Mouse (Mus musculus) erythroid progenitor cell, adult 5-6 weeks (primary cell): ENCODE measurements around the gene Zan. TPM values are rescaled to one million over a fixed set of nuclear protein-coding genes. Genes with fewer than 3 reads are reported as not detected.

Experiments used
- ATAC-seq: replicated peaks from 2 replicates; pipeline ENCODE4 v1.8.0; 2016; ENCODE audit warnings: moderate number of reproducible peaks, mild to moderate bottlenecking, moderate TSS enrichment, inconsistent platforms; ENCODE audit not compliant: poor library complexity, low FRiP score, severe bottlenecking
- total RNA-seq, 2 experiments: library from RNA; stranded (forward) in 1 of 2; stranded (reverse) in 1 of 2; fragments of 150-400 nt in 1 of 2; fragments of 186-747, 209-891 nt in 1 of 2; gene quantifications; 2 replicates each; pipeline versions ENCODE4 v1.2.3 to v1.2.4; 2015 to 2017; ENCODE audit warnings: low replicate concordance in 2 of 2

Gene Zan
- not detected in 2 replicates for total RNA-seq (2015; ENCODE audit: low replicate concordance)
- total RNA-seq (2017; ENCODE audit: low replicate concordance) = not detected in 2 replicates

DNA sequence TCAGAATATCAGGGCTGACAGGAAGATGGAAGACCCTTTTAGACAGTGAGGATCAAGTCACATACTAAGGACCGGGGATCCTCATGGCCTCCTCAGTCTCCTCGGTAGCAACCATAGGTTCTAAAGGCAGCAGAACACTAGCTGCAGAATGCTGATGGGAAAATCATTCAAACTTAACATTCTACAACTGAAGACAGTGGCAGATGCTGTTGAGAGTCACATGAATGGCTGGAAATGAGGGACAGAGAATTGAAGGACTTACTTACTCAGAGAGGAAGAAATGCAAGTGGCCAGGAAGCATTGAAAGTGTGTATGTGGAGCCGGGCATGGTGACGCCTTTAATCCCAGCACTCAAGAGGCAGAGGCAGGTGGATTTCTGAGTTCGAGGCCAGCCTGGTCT lies at the start of gene Zan:
TSS of gene Zan (minus strand) at position 101 of the 400 bp plus-strand sequence.
- no peak for ATAC-seq

- 0 out of 2 replicates have a peak, but pooled peaks have one; percentile 29 for ATAC-seq
These were observed 49.5 kb upstream of the Zan start for GRCm38 (mm10) chr5:137526192-137526936.

DNA sequence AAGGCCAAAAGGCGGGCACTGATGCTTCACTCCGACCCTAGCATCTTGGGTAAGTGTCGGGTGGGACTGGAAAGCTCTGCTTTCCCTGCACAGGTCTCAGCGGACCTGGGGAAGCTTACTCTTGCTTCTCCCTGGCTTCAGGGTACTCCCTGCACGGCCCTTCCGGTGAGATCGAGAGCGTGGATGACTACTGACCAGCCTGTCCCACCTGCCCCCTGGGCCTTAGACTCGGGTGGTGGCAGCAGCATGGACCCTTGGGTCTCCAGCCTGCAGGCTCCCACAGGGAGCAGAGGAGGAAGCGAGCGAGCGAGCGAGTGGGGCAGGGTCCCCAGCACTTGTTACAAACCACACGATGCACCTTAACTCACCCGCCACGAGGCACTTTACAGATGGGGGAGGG lies 48.6 kb upstream of the Zan start:
- ATAC-seq = no peak

GRCm38 (mm10) chr5:137524671-137525070 lies 47.8 kb upstream of the Zan start:
- ATAC-seq = no peak

DNA sequence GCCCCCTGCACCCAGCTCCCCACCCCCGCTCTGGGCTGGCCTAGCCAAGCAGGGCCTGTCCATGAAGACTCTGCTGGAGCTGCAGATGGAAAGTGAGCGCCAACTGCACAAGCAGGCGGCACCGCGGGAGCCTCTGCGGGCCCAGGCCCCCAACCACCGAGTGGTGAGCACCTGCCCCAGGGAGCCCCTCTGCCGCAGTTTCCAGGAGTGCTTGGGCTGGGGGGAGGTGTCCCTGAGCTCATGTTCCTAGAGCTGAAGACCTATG lies 47.3 kb upstream of the Zan start:
- no peak for ATAC-seq

DNA sequence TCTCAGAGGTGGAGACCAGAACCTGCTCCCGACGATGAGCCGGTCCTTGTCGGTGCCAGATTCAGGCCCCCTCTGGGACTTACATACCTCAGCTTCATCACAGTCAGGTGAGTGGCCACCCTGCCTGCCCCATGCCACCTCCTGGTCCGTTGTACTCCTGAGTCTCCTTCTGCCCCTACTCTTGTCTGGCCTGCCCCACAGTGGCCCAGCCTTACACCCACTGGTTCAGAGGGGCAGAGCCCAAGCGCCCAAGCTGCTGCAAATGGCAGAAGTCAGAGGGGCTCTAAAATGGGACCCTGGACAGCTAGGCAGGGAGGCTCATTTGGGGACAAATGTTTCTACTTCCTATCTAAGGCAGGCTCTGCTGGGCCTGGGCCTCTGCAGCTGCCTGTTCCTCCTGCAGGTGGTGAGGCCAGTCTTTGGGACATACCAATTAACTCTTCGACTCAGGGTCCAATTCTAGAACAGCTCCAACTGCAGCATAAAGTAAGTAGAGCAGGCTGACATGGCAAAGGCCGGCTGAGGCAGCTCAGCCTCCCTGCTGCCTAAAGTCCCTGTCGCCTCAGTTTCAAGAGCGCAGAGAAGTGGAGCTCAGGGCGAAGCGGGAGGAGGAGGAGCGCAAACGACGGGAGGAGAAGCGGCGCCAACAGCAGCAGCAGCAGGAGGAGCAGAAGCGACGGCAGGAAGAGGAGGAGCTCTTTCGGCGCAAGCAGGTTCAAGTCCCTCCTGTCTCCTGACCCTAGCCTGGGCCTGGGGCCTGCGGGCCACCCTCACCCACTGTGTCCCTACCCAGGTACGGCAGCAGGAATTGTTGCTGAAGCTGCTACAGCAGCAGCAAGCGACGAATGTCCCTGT lies 46.8 kb upstream of the Zan start:
- ATAC-seq = no peak

DNA sequence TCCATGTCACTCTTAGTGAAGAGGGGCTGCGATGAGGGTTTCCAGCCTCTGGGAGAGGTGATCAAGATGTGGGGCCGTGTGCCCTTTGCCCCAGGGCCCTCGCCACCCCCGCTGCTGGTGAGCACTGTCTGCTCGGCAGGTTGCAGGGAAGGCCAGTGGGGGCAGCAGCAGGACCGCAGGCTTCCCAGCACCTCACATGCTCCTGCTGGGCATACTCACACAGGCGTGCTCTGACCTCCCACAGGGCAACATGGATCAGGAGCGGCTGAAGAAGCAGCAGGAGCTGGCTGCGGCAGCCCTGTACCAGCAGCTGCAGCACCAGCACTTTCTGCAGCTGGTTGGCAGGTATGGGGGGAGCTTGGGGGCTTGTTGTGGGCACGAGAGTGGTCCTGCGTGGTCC lies 45.8 kb upstream of the Zan start:
- no peak for ATAC-seq

DNA sequence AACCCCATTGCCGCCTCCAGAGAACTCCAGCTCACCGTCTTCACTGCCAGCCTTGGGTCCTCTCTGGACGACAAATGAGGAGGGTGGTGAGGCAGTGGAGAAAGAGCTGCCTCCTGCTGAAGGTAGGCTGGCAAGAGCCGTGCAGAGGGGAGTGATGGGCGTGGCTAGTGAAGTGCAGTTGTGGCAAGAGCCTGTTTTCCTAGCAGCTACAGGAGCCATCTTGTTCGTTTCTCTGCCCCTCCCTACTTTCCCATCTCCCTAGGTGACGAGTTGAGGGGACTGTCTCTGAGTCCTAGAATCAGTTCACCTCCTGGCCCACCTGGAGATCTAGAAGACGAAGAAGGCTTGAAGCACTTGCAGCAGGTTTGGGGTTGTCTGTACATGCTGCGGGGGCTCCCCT lies 45.0 kb upstream of the Zan start:
- ATAC-seq = no peak

GRCm38 (mm10) chr5:137519691-137520550 lies 43.1 kb upstream of the Zan start:
- no peak for ATAC-seq

GRCm38 (mm10) chr5:137518436-137518835 lies 41.6 kb upstream of the Zan start, which contains the start of gene Gigyf1:
Gene Gigyf1, plus strand, starts transcription at chr5:137518548.
- no peak for ATAC-seq

DNA sequence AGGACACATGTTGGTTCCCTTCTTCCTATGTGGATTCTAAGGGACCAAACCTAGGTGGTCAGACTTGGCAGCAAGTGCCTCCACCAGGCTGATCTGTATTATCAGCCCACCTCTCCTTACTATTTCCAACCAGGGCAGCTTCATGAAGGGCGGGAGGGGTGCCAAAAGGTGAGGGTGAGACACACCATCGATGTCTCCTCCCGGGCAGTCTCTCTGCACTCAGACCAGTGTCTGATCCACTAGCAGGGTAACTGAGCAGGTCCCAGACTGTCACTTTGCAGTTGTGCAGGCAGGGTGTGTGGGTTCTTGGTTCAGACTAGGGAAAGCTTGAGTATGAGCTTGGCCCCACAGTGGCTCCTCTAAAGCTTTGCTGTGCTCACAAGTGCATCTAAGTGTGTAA lies 37.9 kb upstream of the Zan start:
- no peak for ATAC-seq

GRCm38 (mm10) chr5:137513951-137514721 lies 37.3 kb upstream of the Zan start:
- no peak for ATAC-seq

DNA sequence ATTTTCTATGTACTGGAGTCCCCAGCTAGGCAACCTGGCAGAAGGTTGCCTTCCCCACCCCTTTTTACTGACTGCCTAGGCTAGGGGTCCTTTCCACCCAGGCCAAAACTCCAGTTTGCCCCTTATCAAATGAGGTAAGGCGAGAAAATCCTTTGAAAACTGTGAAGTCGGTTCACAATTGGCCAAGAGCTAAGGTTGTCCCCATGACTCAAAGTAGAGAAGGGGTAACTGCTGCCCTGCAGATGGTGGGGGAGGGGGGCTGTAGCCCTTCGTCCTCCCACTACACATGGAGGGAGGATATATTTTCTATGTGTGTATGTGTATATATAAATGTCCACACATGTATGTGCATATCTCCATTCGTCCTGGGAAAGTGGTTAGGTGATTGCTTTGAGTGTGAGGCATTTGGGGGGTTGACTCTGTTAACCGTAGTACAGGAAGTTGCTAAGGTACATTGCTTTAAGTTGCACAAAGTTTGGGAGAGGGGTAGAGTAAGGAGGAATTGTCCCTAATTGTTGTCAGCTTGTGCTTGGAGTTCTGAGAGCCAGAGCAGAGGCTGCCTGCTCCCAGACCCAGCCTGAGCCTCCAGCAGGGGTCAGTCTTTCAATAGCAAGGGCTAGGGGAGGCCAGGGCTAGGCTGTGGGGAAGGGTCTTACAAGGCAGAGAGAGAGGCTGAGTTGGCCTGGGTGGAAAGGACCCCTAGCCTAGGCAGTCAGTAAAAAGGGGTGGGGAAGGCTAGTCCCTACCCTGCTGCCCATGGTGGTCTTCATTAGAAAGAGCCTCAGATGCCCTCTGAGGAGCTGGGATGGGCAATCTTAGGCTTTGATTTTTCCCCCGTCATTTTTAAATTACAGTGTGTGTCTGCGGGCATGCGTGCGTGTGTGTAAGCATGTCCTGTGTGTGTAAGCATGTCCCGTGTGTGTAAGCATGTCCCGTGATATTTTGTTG lies 36.3 kb upstream of the Zan start:
- no peak for ATAC-seq

DNA sequence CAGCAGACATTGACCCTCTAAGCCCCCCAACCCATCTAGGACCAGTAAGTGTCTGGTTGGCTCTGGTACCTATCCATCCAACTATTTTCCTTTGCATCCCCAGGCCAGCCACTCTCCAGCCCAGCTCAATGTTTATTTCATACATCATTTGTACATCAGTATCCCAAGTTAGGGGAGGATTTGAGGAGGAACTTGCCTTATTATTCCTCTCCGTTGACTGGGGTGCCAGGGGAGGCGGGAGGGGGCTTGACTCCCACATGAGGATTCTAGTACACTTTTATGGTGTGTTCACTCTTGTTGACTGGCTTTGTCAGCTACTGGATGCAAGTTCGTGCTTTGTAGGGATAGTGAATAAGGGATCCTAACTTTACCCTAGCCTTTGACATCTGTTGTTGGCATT lies 34.8 kb upstream of the Zan start:
- ATAC-seq = no peak

- ATAC-seq = peak; percentile 50
These were observed 33.9 kb upstream of the Zan start for GRCm38 (mm10) chr5:137510573-137511390.

DNA sequence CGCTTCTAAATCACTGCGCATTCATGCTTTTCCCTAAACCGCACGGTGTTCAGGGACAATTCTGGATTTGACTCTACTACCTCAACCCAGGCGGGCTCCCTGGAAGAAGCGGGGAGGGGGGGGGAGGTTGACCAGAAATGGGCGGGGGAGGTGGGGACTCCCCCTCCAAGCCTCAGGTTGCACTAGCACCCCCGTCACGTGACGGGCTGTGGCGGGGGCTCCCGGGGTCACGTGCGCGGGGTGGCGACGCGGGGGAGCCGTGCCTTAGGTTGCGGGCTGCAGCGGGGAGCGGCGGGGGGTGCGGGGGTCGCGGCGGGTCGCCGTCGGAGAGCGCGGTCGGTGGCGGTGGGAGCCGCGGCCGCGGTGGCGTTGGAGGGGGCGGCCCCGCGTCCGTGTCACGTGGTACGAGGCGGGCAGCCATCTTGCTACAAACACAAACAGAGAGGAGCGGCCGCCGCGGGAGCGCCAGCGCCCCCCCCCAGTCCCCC lies 33.2 kb upstream of the Zan start:
- ATAC-seq = peak; percentile 76

GRCm38 (mm10) chr5:137504041-137504440 lies 27.2 kb upstream of the Zan start:
- no peak for ATAC-seq
